Mouse (Mus musculus) ovary, postnatal 10 days (tissue): ENCODE measurements at regions not wholly inside any gene's neighbourhood (a gene's known extent, or its start where the extent isn't known, plus 50 kb on each side); places are given as distances from the start of the nearest gene placed in this dataset.

Experiments used
- DNase-seq: peaks from one replicate; pipeline ENCODE4 v3.0.0; 2022; ENCODE audit warnings: low spot score

DNA sequence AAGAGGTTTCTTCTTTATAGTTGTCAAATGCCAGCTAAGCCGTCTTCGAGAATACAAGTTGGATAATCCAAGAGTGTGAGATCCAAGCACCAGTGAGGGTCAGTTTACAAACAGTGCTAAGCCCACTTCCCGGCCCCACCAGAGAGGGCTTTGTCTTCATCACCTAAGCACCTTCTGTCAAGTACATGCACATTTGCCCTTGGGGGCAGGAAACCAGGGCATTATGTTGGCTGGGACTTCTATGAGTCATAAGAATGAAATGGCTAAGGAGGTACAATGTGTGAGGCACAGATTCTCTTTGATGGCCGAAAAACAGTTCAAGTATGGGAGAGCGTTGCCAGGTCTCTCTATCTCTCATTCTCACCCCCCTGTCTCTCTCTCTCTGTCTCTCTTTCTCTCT, 387.1 kb downstream of the Nedd1 start:
- no peak for DNase-seq

DNA sequence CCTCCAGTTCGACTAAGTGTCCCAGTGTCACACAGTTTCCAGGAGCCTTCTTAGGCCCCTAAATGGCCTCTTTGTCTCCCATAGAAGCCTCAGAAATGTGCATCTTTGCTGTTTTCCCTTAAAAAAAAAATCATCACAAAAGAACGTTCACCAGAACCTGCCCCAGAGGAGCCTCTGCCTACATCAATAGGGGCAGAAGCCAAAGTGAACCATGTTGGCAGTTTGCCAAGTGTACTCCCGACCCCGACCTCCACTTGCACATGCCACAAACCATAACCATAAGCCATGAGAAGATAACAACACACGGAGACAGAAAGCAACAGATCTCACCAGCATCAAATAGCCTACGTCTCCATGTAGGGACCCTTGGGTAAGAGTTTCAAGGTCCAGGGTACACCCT, 388.4 kb downstream of the Nedd1 start:
- DNase-seq: no peak

DNA sequence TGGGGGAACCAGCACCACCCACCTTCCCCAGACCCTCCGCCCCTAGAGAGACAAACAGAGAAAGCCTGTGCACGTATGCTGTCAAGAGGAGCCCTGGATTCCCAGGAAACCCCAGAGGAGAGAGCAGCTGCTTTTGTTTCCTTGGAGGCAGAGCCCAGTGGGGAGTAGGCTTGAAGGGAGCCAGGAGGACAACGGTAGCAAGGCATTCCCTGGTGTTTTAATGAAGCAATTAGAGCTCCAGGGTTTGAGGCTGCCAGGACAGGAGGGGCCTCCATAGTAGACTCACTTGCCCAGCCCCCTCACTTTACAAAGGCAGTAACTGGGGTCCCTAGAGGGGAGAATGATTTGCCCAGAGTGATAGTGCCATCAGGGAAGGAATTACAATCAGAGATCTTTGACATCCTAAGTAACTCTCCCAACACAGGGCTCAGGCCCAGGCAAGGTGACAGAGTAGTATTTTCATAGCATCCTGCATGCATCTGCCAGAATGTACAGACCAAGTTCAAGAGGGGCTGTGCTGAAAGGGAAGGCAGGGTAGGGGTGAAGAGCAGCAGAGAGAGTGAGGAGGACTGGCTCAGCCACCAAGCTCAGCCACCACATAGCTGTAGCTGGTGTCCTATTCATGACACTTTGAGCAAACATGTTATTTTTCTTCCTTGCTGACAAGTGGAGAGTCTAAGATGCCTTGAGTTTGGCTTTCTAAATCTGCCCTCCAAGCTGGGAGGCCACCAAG, 389.0 kb downstream of the Nedd1 start:
- DNase-seq: no peak

DNA sequence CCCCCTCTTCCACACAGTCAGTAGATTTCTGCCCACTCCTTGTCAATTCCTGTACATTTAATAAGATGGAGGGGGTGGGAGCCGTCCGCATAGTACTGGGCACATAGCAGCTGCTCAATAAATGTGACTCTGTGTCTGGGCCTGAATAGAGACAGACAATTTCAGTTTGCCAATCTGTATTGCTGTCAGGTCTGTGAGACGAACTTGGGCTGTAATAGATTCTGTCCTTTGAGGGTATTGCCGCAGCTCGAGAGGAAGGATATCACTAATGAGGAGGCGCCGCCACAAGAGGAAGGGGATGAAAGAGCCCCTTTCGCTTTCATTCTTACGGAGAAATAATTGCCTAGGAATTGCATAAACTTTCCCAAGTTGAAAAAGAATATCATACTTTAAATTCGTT, 392.1 kb downstream of the Nedd1 start:
- DNase-seq: no peak

DNA sequence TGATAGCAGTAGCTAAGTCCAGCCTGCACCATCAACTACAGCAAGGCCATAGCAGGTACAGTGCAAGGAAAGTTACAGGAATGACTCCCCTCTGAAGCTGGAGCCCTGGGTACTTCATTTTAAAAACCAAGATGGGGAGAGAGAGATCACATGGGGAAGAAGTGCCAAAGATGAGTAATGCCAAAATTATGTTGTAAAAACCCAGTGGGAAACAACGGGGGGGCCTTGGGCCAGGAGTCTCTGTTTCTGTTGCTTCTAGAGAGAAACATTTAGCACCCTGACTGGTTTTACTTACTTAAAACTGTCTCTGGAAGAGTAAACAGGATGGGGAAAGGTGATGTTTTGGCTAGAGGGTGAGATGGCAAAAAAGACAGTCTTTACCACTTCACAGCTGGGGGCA, 392.6 kb downstream of the Nedd1 start:
- no peak for DNase-seq

DNA sequence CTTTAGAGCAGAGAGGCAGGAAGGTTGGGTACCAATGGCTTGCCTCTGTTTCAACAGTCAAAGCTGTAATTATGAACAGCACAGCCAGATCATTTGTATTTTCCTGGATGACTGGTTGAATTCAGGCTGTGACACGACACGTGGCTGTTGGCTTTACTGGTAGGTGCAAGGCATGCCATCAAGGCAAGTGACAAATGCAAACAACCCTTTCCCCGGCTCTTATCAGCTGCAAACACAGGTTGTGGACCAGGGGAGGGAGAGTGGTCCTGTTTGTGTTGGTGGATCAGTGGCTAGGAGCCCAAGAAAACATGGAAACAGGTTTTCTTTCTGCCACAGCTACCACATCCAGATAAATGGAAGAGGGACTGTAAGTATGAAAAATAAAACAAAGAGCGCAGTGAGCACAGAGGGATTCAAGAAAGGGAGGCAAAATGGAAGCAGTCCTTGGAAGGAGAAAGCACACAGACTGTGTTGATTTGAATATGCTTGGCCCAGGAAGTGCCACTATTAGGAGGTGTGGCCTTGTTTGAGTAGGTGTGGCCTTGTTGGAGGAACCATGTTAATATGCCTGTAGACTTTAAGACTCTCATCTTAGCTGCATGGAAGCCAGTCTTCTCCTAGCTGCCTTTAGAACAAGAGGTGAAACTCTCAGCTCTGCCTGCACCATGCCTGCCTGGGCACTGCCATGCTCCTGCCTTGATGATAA, 396.8 kb downstream of the Nedd1 start:
- DNase-seq: no peak

DNA sequence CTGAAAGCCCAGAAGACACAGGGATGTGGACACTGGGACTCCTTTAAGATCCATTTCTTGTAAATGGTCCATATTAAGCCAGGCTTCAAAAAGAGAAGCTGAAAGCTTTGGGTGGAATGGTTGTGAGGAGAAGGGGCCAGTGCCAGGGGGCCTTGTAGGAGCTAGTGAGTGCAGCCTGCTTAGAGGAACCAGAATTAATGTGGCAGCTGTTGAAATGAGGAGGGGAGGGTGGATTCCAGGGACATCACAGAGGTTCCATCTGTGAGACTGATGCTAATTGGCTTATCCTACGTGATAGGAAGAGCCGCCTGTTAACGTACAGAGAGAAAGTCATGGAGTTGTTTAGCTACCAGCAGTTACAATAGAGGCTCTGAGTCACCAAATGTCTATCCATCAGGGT, 407.6 kb downstream of the Nedd1 start:
- DNase-seq: no peak

DNA sequence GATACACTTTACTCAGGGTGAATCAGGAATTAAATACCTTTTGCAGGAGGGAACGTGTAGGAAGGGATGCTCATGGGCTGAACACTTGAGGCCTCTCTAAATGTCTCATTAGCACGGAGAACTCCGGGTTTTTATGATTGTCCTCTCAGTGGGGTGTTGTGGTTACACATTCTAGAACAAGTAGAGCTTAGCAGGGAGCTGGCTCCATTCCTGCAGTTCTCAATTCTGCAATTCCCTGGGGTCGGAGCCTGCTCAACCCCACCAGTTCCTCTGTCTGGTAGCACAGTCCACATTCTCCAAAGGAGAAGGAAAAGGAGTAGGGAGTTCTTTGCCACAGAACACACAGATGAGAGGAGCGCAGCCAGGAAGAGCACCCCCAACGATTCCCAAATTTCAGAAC, 409.9 kb downstream of the Nedd1 start:
- no peak for DNase-seq

DNA sequence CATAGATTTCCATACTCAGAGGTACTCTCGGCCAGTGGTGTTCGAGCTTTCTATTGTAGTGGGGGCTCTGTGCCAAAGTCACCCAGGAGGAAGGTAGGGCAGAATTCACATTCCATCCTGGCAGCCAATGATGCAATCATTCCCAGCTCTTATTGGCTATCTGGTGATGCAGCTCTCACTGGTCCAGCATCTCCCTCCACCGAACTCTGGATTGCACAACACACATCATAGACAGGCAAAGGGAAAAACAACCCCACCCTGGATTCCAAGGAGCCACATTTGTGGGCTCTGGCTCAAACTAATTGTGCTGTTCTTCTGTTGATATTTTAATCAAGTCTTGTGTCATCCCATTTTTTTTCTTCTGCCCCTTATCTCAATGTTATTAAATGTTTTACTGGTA, 413.6 kb downstream of the Nedd1 start:
- no peak for DNase-seq

DNA sequence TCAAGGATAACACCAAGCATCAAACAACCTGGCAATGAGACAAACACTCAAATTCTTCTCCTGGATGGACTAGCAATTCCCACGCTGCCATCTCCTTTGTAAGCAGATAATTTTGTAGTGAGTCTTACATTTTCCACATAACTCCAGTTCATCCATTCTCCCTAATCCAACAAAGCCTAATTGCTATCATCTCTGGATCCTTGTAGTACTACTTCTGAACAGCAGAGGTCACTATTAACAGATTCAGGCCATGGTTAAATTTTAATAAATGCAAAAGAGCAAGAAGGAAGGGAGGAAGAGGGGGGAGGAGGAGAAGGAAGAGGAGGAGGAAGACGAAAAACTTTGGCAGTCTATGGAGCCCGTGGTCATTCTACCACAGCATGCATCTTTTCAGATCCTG, 414.4 kb downstream of the Nedd1 start:
- no peak for DNase-seq

DNA sequence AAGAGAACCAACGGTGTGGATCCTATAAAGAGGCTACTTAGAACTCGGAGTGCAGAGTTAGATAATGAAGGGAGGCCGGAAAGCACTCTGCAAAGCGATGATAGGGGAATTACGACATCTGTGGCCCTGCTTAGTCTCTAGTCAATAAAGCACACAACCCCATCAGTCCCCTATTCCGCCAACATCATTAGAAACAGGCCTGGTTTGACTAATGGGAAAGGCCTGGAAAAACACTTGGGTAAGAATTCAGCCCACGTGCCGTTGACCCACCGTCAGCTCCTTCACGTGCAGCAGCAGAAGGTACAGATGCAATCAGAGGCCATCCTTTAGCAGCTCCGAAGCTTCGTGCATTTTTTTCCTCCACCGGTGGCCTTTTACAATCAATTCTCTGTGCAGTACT, 423.5 kb downstream of the Nedd1 start:
- no peak for DNase-seq

DNA sequence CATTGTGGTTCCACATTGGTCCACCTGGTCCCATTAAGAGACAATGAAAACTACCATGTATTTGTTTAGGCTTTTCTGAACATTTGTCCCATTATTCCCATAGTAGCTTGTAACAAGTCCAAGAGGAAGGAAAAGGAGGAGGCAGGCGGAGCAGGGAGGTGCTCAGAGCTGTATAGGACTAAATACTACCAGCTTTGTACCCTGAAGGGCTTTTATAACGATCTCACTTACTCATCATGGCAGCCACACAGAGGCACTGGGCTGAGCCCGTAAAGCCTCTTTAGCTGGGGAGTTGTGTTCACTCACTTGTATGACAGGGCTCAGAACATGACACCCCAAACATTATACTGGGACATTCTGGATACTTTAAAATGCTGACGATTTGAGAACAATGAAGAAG, 425.4 kb downstream of the Nedd1 start:
- no peak for DNase-seq

DNA sequence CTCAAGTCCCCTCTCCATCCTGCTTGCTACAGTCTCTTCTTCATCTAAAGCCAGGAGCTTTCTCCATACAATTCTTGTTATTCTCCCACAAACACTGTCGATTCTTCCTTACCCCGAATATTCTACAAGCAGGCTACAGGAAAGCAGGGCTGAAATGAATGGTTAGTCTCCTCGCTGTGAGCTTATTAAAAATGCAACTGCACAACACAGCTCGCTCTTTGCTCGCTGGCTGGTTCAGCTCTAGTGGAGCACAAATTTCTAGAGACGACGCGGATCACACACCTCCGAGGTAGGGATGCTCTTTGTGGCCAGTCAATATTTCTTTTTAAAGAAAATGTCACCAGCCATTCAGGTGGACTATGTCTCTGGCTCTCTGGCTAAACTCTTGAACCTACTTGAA, 425.9 kb downstream of the Nedd1 start:
- DNase-seq: no peak

DNA sequence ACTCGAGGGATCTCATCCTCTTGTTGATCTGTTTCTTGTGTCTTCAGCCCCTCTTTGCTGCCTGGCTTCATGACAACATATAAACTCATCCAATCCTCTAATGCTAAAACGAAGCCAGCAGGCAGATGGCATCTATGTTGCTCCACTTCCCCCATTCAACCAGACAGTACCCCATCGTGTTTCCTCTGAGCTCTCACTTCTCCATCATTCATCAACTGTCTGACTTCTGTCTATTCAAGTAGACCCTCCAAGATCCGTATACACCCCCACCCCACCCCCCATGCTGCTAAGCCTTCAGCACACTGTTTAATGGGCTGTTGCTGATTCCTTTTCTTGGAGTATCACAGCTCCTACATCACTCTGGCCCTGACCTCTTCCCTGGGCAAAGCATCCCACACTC, 429.0 kb downstream of the Nedd1 start:
- no peak for DNase-seq

DNA sequence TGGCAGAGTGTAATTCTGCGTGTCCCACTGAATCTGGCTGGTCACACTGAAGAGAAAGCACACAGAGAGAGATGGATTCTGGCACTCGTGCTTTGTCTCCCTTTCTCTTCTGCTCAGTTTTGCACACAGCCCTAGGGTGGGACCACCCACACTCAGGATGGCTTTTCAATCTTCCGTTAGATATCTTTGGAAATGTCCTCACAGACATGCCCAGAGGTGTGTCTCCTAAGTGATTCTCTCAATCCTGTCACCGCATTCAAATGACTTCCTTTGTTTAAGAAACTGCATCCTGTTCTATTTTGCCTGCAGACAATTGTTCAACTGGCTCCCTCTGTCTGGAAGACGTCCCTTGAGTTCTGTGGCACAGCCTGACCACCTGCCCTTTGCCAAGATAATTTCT, 433.0 kb downstream of the Nedd1 start:
- no peak for DNase-seq

DNA sequence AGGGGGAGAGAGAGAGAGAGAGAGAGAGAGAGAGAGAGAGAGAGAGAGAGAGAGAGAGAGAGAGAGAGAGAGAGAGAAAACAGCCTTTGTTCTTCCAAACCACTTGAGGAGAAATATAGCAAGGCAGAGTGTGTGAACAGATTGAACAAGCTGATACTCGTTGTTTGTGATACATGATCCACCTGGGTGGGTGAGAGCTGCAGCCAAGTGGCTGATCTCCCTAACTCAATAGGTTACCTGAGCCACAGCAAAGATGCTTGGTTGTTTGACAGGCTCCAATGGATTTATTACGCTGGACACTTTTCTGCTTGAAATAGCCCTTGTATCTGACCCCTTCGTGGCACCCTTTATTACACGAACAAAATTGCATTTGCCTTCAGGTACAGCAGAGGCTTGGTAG, 438.0 kb downstream of the Nedd1 start:
- DNase-seq: no peak

DNA sequence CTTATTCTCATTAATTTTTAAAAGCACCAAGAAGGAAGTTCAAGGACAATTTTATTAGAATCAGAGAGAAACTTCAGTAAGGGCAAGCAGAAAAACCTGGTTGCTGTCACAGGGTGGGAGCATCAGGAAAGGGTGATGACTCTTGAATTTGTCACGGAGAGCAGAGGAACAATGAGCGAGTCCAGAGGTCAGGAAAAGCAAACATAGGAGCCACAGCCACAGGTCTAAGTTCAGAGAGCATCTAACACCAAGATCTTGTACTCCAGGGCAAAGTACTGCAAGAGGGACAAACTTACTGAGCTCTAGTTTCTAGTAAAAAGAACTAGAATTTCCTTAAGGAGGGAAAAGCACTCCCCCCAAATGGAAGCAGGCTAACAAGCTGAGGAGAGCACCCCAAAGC, 444.2 kb downstream of the Nedd1 start:
- DNase-seq: no peak

DNA sequence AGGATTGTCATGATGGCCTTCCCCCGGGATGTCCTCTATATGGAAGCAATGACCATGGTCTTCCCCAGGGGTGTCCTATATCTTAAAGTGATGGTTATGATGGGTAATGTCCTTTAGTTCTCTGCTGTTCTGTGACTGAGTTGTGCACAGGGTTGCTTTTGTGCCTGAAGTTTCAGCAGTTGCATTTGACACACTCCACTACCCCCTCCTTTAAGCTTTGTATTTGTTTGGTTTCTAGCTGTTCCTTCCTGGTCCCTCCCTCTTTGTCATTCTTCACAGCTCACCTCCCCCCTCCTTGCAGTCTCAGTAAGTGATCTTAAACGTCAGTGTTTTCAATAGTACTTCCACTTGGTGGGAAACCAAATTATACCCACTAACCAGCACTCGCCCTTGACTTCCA, 464.4 kb downstream of the Nedd1 start:
- DNase-seq: no peak

DNA sequence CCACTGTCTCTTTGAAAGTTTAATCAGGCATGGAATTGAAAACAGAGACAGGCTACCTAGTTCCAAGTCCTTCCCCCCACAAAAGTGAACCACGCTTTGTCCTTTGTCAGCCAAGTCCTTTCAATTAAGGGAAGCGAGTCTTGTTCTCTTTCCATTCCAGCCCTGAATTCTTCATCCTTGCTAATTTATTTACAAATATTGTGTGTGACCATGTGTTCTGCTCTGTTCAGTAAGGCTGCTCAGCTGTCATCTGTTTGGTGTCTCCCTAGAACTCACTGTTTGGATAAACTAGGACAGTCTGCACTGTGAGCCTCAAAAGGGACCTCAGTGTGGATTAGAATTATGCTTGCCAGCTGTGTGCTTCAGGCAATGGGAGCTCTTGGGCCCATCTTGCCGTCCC, 473.6 kb downstream of the Nedd1 start:
- DNase-seq: no peak

DNA sequence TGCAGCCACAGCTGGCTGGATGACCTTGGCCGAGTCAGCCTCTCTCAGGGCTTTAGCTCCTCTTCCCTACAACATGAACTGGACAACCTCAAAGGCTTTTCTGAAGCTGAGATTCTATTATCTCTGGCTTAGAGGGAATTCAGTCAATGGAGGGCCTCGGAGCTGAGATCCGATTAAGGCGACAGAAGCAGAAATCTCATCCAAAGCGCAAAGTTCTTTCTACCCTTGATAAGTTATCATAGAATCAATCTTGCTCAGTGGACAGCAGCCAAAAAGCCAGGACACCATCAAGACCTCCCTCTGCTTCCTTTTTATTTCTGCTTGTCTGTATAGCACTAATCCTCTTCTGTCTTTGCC, 474.8 kb downstream of the Nedd1 start:
- no peak for DNase-seq

DNA sequence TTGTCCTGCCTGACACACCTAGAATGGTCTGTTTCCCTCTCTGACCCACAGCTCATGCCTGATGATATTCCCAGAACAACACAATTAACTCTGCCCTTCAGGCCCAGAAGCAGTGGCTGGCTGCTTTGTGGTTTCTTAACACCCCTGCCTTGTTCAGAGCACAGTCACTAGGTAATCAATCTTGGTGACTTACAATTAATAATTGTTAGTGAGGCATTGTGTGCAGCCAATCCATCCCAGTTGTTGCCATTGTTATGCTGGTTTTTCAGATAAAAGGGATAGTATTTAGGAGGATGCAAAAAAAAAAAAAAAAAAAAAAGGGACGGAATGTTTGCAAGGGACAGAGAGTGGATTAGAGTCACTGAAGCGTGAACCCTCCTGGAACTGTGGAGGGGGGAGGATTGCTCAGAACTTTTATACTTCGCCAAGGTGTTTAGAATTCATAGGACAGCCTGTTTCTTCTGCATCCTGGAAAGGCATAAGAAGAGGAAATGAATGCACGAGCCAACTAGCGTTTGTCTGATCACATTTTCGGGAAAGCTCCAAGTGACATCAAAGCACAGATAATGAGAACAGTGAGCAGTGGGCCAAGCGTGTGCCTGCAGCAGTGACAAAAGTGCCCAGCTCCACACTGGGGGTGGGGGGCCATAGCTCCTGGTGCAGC, 475.3 kb downstream of the Nedd1 start:
- DNase-seq: no peak

DNA sequence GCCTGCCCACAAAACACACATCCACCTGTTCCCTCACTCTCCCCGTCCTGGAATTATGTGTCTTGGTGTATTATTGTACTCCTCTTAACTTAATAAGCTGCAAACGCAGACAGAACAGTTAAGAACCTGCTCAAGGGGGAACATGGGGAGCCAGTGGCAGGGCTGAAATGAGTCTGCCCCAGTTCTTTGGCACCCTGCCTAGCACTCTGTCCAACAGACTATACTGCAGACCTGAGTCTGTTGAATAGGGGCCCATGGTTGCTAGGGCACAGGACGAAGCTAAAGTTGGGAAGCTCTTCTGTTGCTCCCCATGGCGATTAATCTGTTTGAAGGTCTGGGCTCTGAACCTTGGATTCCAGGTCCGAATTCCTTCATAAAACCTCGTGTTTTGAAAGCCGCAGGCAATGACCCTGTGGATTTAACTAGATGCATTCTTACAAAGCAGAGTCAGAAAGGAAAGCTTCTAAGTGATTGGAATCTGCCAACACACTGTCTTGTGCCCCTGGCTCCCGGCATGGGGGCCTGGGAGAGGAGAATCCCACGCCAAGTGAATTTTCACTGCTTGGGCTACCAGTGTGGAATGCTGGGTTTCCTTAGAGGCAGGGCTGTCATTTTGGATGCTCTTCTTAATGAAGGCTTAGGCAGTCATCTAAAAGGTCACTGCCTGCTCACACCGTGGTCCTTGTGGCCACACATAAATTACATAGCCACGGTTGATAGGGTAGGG, 479.3 kb downstream of the Nedd1 start:
- DNase-seq: no peak

DNA sequence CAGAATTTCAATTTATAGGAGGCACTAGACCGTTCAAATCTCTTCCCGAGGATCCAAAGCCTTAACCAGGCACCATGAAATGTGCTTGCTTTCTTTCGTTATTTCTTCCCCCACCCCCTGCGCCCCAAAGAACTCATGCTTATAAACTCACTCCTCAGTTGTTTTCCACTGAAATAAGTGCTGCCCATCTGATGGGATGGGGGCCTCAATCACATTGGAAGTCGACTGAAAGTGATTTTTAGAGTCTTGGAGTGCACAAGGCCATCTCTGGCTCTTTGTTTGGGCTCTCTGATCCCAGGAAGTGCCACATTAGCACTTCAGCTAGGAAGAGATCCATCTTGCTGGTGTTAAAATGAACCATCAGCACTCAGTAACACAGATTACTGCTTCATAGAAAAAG, 484.3 kb downstream of the Nedd1 start:
- DNase-seq: no peak
